Mouse (Mus musculus) cerebellum, adult 2 months (tissue): ENCODE measurements around the gene Ugt3a1.

ENCODE experiments used
- CTCF ChIP-seq: fragments of 200-500 bp; IDR thresholded peaks from 2 replicates; pipeline ENCODE4 v1.5.1; 2011; ENCODE audit warnings: low read depth, mild to moderate bottlenecking, control low read depth, low read length, moderate library complexity, borderline replicate concordance; ENCODE audit not compliant: insufficient read depth
- POLR2A ChIP-seq: fragments of 200-500 bp; IDR thresholded peaks from 2 replicates; pipeline ENCODE4 v1.6.1; 2011; ENCODE audit warnings: low read length, control low read depth, borderline replicate concordance; ENCODE audit not compliant: insufficient read depth

- no peak for TF ChIP-seq CTCF
- TF ChIP-seq POLR2A = no peak
These were observed 29.4 kb downstream of the Ugt3a1 start for GRCm38 (mm10) chr15:9305978-9306692.
